Mouse (Mus musculus) cerebellum, postnatal 4 days (tissue): ENCODE data around the gene Ube2v1.

ENCODE experiments used
- DNase-seq, 2 experiments: peaks; one replicate each; pipeline ENCODE4 v3.0.0; 2022; ENCODE audit warnings: low spot score in 2 of 2, mixed read lengths in 1 of 2

Gene Ube2v1

DNA sequence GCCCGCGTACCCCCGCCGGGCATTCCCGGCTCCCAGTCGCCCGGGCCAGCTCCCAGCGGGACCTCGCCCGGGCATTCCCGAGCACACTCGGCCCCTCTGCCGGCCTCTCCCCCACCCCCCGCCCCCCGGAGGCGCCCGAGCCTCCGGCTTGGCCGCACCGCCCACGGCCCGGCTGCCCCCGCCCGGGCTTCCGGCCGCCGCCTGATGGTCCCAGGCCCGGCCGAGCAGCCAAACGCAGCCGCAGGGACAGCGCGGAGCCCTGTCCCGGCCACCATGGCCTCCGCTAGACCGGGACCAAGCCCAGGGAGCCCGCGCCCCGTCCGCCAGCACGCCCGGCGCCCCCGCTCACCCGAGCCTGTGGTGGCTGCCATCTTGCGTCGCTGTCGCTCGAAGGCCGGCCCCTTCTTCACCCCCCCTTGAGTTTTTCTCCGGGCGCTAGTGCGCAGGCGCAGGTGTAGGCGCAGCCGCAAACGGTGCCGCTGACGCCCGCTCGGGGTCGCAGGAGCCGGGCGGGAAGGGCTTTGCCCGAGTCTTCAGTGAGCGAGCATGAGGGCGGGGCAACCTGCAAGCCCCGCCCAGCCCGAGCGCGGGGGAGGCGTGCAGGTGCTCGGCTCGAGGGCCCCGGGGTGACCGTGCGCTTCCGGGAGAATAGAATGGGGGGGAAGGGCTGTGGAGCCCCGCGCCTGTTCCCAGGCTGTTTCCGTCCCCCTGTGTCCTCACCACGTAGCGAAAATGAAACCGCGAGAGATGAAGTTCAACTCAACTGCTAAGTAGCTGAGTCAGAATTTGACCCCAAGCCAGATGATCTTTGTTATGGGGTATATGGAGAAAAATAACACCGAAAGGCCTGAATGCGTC lies at the start of gene Ube2v1:
TSS of gene Ube2v1 (minus strand) at position 505 of the 858 bp plus-strand sequence.
- DNase-seq = peak; percentile 97 to 98

DNA sequence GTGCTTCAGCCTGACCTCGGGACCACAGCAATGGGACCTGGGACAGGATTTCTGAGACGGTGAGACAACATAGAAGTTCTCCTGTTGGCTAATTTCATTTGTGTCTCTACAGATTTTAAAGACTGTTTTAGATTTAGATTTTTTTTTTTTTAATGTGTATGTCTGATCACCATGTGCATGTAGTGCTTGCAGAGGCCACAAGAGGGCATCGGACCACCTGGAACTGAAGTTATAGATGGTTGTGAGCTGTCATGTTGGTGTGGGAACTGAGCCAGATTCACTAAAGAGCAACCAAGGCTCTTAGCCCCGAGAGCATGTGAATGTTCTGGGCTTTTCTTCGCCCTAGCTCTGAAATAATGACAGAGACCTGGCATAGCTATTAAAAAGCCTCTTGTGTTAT lies 48.8 kb upstream of the Ube2v1 start:
- DNase-seq = peak in 1 of 2 experiments; percentile 57

DNA sequence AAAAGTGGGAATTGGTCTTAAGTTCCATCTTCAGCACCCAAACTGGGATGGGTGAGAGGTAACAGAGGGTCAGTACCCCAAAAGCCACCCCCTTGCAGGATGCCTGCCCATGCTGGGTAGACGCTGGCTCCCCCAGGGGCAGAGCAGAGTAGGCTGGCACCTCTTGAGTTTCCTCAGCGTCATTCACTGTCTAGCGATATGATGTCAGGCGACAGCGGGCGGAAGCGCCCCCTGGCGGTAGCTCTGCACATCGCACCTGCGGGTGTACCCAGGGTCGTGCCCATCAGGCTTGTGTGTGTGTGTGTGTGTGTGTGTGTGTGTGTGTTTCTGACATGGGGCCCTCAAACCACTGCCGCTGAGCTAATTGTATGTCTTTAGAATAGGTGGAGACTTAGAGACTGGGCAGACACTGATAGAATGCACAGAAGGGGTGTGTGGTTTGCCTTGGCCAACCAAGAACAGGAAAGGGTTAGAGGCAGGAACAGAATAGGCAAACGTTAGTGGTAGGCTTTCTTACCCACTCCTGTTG lies 48.1 kb upstream of the Ube2v1 start:
- DNase-seq = peak; percentile 90 to 91

DNA sequence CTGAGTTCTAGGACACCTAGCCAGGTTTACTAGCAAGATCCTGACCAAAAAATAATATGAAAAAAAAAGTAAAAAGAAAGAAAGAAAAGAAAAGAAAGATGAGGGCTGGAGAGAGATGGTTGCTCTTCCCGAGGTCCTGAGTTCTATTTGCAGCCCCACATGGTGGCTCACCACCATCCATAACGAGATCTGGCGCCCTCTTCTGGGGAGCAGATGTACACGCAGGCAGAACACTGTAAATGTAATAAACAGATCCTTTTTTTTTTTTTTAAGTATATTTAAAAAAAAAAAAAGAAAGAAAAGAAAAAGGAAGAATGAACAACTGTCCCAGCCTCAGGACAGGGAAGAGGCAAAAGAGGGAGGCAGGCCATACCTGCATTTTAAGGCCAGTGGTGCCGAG lies 46.7 kb upstream of the Ube2v1 start:
- DNase-seq = no peak

DNA sequence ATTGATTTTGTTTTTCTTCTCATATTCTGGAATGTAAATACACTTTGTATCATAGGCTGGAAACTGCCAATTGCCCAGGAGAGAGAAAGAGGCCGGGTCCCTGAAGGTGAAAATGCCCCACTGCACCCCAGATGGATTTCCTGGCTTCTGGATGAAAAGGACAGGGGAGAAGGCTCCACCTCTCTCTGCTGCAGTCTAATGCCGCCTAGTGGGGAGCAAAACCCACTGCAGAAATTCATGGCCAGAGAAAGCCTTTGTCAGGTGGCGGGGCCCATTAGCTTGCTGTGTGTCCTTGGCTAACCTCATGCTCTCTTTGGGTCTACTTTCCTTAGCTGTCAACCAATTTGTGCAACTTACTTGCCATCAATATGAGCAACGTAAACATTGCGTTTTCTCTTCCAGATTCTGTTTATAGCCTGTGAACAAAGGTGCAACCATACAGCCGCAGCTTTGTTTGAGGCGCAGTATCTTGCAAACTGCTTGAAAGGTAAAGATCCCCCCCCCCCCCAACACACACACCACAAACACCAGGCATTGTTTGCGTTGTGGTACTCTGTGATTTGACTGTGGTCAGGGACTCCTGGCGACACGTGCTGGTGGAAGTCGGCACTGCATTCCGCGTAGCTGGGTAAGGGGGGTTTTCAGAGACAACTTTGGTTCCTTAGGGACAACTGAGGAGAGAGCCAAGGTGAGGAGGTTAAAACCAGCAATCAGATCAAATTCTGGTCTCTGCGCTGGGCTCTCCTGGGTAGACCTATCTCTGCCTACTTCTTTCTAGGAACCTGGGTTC lies 43.4 kb upstream of the Ube2v1 start:
- no peak for DNase-seq

DNA sequence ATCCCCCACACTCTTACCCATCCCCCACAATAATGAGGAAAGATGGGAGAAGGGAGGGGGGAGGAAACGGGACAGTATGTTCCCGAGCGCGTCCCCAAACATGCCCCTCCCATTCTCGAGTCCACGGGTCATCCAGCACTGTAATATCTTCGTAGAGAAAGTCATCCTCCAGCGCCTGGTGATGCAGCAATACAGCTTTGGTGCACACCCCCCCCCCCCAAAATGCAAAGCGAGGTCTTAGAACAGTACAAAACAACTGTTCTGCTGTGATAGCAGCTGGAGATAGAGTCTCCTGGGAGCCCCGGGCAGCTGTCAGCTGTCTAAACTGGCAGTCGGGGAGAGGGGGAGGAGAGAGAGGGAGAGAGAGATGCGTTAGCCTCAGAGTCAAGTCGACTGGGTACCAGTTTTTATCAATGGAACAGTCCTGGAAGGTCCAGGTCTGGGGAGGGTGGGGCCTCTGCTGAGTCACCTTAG lies 40.4 kb upstream of the Ube2v1 start:
- DNase-seq = no peak

DNA sequence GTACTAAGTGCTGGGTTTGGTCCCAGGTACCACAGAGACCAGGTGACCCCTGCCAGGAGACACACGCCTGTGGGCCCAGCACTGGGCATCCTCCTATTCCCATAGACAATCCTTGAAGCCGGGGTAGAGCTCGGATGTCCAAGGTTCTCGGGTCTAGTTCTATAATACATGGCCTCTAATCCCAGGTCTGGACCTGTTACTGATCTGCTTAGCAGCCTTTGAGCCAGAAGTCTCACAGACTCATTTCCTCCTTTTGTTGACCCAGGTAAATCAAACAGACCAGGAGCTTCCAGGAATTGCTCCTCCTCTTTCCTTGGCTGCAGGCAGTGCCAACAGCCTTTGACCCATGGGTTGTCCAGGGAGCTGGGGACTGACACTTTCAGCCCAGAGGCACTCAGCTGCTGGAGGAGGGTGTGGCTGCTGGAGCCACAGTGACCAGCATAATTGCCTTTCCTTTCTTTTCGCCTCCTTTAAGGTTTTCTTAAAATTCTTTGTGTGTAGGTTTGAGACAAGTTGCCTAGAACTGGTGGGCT lies 39.3 kb upstream of the Ube2v1 start:
- DNase-seq = no peak

DNA sequence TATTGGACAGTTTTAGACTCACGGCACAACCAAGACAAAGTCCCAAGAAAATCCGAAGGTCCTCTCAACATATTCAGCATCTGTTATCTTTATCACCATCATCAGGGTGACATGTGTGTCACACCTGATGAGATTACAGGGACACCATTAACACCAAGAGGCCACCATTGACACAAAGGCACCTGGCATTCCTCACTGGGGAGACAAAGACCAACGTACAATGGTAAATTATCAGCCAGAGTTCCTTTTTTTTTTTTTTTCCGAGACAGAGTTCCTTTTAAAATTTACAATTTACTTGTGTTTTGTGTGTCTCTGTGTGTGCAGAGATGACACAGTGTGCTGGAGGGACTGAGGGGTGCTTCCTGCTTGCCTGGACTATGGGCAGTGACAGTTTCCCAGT lies 37.5 kb upstream of the Ube2v1 start:
- DNase-seq = no peak

DNA sequence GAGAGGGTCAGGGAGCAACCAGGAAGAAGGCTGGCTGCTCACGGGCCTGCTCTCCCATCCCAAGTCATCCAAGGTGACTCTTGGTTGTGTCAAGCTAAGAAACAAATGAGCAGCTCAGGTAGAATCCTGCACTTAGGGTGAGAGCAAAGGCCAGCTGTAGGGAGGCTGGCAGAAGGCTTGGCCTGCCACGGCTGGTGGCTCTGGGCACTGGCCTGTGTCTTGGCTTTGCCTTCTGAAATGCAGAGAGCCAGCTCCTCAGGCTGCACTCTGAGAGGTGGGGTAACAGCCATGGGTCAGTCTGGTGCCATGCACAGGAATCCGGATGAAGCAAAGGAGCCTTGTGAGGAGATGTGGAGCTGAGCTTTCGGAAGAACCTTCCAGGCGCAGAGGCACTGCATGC lies 36.5 kb upstream of the Ube2v1 start:
- no peak for DNase-seq

DNA sequence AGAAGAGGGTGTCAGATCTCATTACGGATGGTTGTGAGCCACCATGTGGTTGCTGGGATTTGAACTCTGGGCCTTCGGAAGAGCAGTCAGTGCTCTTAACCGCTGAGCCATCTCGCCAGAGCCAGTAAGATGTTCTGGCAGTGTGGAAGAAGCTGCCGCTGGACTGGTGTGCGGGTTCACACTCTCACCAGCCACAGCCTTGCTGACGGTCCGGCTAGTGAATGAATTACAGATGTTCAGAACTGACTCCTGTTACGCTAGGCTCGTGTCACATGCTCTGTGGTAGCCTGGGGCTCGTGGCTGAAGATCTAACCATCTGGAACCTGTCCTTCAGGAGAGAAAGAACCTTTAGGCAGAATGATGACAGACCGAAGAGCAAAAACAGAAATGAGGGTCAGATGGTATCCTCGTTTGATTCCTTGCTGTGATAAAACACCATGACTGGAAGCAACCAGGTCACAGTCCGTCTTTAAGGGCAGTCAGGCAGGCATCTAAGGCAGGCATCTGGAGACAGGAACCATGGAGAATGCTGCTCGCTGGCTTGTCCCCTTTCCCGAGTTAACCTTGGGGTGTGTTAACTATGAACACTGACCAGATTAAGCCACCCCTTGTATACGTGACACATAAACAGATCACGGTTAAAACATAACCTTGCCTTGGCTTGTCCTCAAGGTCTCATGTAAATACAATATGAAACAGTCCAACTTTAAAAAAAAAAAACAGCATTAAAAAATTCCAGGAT lies 34.2 kb upstream of the Ube2v1 start:
- no peak for DNase-seq

DNA sequence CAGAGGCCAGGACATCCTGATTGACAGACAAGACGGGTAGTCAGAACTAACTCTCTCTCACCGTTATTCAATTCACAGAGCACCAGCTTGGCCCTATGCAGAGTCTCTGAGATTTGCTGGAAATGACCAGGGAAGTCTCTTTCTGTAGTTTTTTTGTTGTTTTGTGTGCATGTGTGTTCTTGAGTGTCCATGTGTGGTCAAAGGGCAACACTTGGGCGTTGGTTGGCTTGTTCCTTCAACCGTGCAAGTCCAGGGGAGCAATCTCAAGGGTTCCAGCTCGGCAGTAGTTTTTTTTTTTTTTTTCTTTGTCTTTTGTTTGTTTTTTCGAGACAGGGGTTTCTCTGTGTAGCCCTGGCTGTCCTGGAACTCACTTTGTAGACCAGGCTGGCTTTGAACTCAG lies 30.8 kb upstream of the Ube2v1 start:
- DNase-seq = no peak

DNA sequence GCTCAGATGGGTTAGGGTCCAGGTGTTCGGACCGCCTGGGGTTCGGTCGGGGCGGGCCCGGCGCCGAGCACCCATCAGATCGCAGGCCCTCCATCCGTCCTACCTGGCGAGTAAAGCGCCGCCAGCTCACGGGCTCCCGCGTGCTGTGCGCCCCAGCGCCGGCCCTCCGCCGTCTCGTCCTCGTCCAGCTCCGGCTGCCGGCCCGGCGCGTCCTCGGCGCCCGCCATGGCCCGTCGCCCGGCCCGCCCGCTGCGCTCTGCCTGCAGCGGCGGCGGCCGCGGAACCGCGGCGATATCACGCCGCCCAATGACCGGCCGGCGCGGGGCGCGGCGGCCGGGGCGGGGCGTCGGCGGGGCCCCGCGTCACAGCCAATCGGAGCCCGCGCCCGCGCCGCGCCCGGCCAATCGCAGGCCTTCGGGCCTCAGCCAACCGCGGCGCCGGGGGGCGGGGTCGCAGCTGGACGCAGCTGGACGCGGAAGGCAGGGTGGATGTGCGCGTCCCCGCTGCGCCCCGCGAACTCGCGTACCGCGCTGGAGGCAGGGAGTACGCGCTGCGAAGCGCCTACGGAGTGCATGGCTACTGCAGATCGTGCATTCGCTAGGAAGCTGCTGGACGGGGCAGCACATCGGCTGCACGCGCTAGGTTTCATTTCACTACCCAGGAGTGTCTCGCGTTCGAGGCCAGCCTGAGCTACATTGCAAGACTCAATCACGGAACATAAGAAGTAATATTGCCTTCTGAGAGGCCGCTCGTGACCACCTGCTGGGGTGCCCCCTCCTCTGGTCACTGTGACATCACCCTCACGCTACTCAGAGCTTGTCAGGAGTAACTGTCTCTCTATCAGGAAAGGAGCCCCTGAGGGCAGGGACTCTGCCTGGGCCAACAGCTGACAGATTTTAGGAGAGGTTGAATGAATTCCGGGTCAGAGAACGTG lies 29.6 kb upstream of the Ube2v1 start, which contains the start of gene Gm20431:
TSS of gene Gm20431 (minus strand) at position 227 of the 934 bp plus-strand sequence.
- peak; percentile 90 to 96 for DNase-seq

DNA sequence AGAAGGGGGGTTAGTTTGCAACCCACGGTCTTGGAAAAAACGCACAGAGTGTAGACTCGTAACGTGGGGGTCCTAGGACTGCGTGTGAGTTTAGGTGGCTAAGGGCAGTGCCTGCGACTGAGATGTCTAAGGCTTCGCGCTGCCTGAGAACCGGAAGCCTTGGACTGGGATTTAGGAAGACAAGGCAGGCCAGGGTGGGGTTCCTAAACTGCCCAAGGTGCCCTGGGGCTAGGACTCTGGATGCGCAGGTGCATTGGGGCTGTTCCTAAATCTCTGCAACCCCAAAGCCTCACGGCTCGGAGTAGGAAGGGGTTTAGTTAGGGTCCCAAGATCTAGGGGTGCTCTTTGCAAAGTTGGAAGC lies 28.7 kb upstream of the Ube2v1 start:
- DNase-seq = no peak

DNA sequence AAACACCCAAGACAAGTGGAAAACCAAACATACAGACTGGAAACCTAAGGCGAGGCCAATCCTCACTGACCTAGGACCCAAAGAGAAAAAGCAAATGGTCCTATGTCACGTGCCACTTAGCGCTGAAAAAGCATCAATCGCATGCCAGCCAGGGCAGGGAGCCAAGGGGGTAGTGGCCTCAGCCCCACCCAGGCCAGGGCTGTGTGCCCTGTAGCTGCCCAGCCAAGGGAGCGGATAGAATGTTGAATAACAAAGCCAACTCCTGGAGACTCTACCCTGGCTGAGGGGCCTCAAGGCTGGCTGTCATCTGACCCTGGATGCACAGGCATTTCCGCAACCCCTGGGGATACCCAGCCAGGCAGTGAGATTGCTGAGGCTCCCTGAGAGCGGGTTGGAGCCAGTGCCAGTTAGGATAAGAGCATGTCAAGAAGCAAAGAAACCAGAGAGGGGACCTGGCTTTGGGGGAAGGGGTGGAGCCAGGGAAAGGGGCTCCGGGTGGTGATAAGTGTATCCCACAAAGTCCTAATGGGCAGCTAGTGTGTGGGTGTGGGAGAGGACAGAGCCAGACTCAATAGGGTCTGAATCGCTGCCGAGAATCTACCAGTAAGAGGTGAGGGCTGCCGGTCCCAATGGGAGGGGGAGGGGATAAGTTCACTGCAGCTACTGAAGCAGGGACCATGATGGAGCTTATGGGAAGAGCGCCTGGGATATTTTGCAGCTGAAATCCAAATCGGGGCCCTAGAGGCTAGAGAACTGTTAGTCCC lies 28.1 kb upstream of the Ube2v1 start:
- peak in 1 of 2 experiments; percentile 45 for DNase-seq

DNA sequence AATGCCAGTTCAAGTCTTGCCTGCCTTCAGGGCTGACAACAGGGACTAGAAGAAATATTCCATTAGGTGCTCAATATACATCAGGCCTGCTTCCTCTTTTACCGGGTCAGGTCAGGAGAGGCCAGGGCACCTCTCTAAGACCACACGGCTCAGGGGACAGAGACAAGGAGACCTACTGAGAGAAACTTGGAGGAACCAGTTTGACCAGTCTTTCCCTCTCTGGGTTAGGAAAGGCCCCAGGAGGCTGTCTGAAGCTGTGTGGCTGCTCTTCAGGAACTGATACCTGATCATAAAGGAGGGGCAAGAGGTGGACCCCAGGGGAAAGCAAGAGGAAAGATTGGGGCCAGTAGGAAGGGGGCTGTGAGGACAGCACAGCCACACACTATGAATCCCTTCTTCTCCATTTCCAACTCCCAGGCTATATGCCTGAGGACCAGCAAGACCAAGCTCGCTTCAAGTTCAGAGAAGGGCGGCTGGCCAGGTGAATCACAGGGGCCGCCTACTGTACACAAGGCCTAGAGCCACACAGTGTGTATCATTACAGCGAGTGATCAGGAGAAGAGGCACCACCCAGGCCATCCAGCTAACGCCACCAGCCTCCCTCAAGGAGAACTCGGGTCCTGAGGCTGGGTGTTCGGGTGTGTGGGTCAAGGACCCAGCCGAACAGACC lies 27.4 kb upstream of the Ube2v1 start:
- no peak for DNase-seq

DNA sequence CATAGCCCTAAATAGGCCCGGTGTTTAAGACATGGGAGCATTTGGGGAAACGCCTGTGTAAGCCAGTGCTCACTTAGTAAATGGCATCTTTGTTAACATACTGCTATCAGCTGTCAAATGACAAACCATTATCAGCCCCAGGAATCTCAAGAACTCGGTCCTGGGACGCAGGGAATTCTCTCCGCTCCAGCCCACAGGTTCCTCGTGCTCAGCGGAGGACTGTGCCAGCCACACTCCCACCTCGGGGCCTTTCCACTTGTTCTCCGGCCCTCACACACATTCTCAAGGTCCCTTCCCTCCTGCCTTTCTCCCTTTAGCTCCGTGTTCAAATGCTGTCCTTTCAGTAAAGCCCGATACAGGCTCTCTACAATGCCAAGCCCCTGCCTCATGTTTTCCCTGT lies 26.8 kb upstream of the Ube2v1 start:
- DNase-seq = no peak

DNA sequence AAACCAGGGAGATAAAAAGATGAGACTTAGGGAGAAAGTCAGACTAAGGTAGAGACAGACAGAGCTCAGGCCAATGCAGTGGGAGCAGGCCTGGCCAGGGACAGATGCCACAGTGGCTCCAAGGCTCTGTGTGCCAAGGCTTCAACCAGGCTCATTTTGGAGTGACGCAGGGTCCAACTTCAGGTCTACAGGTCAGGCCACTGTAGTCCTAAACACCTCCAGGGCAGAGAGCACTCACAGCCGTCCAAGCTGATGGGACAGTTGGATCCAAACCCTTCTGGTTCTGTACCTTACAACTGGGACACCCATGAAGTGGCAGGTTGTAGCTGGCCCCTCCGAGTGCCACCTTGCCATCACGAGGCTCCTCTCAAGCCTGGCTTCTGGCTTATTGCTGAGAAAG lies 26.1 kb upstream of the Ube2v1 start:
- no peak for DNase-seq

DNA sequence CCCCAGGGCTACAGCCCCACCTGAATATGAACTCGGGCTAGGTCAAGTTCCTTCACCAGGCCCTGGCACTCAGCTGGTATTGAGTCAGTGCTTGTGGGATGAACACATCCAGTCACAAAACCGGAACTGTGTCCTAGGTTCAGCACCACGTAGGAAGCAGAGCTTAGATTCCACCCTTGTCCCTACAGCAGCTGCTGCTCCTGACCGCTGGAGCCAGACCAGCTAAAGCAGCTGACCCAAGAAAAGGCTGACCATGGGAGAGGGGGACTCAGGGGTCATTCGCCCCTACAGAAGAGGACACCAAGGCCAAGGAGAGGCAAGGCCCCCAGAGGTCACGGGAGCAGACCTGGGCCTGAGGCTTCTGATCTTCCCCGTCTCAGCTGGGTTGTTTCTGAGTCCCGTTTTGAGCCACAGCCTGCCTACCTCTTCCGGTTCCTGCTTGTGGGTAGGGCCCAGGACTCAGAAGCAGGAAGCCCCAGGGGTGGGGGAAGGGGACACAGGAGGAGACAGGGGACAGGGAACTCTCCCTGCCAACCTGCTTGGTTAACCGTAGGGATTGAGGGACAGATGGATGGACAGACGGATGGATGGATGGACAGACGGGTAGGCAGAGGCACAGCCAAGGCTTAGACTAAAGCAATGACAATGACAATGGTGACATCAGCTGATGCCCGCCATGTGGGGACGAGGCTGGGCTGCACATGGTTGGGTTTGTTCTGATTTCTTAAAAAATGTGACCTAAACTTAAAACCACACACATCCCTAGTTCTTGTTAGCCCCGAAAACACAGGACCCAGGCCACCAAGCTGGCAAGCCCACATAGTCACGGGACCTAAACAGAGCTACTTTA lies 25.0 kb upstream of the Ube2v1 start:
- DNase-seq = no peak
